Mouse (Mus musculus) heart, postnatal 14 days (tissue): ENCODE measurements at regions not wholly inside any gene's neighbourhood (a gene's known extent, or its start where the extent isn't known, plus 50 kb on each side); places are given as distances from the start of the nearest gene placed in this dataset.
A peak's percentile ranks its signal among the peaks of the same experiment; 100 is the strongest.
"Not testable (repeated sequence)": the region's sequence is repeated elsewhere in the genome, so short reads cannot be mapped to it uniquely, and the experiment has no call there.

Experiments
- DNase-seq, 2 experiments: peaks; one replicate each; pipeline ENCODE4 v3.0.0; 2021 to 2022
- intact Hi-C: fragments of 180-260 bp; cut with DNase I; formaldehyde crosslinking; loops from one replicate; pipeline ENCODE4 v1.15.1; 2025

DNA sequence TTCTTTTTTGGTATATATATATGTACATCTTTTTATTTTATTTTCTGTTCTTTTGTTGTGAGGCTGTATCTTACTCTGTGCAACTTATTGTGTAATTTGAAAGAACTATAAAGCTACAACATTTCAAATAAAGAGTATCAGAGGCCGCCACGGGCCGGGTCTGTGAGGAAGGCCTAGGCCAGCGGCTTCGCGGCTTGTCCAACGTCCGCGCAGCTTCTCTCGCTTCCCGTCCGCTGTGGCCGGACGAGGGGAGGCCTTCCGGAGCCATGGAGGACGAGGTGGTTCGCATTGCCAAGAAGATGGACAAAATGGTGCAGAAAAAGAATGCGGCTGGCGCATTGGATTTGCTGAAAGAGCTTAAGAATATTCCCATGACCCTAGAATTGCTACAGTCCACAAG lies 167.4 kb downstream of the Kif21a start:
- intact Hi-C loops = not testable (repeated sequence)

DNA sequence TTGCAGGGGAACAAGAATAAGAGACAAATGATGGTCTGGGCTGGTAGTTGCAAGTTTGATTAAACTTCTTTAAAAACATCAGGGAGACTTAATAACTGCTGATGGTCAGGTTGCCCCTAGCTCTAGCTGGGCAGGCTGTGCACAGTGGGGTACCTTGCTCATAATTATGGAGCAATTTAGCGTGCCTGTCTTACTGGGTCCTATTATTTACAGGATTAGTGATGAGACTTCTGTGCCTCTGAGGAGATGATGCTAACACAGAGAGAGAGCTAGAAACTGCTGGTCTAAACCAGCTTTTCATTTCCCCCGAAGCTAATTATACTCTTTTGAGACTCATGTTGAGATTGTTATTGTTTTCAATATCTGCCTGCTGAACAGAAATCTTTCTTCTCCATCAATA lies 180.3 kb downstream of the Kif21a start:
- intact Hi-C loops = no loop called here
- no peak for DNase-seq

More for the DNA sequence above, 167.4 kb downstream of the Kif21a start:
- DNase-seq = not testable (repeated sequence)

DNA sequence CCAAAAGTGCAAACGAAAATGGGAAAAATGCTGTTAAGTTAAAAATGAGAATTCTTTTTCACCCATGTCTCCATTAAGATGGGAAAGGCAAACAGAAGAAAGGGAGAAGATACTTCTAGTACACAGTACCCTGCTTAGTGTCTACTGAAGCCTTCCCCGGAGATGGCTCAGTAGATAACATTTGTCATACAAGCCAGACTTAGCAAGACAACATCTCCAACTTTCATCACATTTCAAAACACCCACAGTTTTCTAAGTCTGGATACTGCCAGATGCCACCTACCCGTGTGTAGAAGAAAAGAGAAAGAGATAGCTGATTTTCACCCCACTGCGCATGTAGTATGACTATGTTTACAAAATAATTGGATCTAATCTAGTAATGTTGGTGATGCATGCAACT lies 174.5 kb upstream of the Cpne8 start:
- DNase-seq, intact Hi-C loops: not testable (repeated sequence)

DNA sequence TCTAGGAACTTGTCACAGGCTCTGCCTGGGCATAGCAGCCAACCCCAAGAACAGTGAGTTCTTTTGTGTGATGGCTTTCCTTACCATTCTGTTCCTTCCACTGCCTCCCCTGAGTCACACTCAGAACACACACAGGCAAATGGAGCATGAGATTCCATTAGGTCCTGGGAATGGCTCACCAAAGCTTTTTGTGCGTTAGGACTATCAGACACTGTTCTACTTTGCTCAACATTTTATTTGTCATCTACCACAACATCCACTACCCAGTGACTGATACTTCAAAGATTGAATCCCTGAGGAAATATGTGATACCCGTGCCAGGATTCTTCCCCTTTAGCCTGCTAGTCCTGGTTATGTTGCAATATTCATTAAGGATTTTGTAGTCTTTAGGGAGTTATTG lies 172.8 kb upstream of the Cpne8 start:
- intact Hi-C loops = no loop called here
- no peak for DNase-seq

DNA sequence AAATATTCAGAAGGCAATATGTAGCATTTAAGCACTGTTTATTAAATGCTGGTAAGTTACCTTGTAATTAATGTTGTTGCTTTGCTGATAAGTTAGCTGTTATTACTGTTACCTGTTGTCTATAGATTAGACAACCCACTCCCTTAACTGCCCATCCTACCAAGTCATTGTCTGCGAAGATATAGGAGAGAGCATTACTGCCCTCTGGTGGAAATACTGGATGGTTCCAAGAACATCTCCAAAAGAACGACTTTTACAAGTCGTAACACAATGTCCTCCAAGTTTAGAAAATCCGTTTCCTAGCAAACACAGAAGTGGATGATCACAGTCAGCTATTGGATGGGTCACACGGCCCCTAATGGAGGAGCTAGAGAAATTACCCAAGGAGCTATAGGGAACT lies 162.2 kb upstream of the Cpne8 start:
- DNase-seq = peak in 1 of 2 experiments; percentile 36
- intact Hi-C loops = loop anchor here (2.0 to 5.0 kb wide), 2 partner anchors 164 to 593 kb away; partner anchors contain the start of gene Cpne8

DNA sequence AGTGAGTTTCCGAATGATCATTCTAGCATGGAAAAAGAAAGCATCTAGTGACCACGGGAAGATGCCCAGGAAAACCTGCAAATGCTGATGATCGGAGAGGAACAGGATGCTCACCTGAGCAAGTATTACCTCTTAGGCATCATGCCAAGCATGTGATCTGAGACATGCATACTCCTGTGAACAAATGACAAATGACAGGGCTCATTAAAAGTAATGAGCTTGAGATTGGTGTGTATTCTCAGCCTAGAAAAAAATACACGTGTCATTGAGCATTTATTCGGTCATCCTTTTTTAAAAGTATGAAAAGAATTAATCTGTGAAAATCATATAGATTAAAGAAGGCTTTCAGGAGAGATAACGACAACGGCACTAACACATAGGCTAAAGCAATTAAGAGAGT lies 156.4 kb upstream of the Cpne8 start:
- intact Hi-C loops = no loop called here

DNA sequence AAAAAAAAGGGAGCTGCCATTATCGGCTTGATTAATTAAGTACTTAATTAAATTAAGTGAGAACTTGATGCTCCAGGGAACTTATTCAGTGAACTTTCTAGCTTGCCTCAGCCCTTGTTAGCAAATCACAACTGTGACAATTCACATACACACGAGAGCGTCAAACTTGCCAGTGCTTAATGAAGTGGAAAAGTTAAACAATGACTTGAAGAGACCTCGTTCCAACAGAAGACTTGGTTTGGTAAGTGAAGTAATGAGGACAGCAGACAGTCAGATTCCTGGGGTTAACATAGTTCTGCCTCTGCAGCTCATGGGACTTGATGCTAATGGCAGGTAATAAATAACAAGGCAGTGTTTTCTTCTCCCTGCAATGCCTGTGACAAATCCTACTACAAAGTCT lies 148.6 kb upstream of the Cpne8 start:
- intact Hi-C loops = no loop called here
- DNase-seq = no peak

More for the DNA sequence above, 156.4 kb upstream of the Cpne8 start:
- no peak for DNase-seq

DNA sequence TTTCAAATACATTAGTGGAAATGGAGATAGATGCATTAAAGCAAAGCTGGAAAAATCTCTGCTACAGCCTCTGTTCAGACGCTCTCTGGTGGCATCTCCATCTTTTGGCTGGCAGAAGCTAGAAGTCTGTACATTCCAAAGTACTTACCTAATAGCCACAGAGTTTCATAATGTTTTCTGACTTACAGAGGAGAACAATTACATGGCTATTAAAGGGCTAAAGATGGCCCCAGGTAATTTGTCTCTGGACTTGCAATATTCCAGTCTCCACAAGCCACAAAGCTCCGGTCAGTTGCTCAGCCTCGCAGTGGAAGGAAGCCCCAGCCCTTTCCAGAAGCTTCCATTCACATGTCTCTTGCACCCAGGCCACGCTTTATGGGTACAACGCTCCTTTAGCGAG lies 143.1 kb upstream of the Cpne8 start:
- intact Hi-C loops = no loop called here
- DNase-seq = no peak

DNA sequence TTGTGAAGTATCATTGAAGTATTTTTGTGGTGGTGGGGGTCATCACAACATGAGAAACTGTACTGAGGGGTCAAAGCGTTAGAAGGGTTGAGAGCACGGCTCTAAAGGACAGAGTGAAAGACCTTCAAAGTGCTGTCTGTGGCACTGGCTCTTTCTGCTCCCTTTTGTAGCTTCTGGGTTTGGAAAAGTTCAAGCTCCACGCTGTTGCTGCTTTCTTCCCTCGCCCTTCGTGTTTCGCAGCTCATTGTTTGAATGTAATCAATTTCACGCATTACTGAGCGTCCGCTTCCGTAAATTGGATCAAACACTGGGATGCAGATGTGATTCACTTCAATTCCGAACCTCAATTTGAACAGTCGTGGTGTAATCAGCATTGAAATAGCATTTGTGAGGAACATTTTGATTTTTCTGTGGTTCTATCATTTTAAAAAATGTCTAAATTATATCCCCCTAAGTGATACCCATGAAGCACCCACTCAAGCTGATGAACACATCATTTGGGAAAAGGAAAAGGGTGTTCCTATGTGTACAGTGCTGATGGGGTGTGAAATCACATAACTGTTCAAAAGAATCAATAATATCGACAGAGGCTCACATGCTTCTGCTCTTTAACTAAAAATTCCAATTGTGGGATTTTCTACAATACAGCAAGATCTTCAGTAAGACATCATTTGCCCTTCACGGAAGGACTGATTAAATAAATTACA lies 140.9 kb upstream of the Cpne8 start:
- DNase-seq = no peak
- intact Hi-C loops = no loop called here

DNA sequence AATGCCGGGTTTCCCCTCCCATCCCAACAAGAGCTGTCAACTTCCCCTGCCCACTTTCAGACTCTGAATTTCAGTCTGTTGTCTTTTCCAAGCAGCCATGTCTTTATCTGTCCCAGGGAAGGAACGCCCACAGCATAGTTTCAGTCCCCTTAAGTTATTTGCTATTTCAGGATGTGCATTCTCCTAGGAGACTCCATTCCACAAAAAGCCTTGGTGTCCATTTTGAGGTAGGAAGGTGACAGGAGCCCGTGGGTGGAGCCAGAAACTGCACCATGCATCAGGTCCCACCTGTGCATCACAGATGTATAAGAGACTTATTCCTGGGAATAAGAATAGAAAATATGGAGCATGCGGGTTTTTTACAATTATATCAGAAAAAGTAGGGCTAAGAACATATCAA lies 138.9 kb upstream of the Cpne8 start:
- no peak for DNase-seq
- intact Hi-C loops = no loop called here

DNA sequence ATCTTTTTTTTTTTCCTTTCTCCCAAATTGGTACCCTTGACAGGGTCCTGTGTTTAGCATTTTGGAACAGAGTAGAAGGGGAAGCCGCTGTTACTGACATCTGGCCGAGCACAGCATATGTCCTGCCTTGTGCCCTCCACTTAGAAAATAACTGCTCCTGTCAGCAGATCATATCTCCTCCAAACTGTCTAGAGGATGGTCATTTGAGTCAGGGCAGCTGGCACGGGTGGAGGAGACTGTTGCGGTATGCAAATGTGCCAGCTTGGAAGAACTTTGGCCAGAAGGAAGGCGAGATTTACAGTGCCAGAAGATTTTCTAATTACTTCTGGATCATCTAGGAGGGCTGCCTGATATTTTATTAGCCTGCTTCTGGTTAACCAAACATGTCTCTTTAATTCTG lies 134.7 kb upstream of the Cpne8 start:
- DNase-seq = no peak

DNA sequence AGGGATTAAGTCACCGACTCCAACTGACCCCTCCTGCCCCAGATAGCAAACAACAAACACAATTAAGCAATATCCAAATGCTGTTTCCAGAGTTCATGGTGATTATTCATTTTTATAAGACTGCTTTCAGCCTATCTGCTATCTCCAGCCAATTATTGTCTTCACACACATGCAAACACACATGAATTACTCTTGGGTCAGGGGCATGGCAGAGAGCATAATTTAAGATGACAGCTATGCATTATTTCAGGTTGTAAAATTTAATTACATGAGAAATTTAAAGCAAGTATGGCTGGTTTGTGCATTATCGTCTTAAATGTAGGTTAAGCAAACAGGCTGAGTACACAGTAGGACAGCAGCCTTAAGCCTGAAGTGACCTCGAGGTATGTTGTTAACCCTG lies 131.1 kb upstream of the Cpne8 start:
- no peak for DNase-seq
- intact Hi-C loops = no loop called here

More for the DNA sequence above, 134.7 kb upstream of the Cpne8 start:
- intact Hi-C loops = no loop called here

DNA sequence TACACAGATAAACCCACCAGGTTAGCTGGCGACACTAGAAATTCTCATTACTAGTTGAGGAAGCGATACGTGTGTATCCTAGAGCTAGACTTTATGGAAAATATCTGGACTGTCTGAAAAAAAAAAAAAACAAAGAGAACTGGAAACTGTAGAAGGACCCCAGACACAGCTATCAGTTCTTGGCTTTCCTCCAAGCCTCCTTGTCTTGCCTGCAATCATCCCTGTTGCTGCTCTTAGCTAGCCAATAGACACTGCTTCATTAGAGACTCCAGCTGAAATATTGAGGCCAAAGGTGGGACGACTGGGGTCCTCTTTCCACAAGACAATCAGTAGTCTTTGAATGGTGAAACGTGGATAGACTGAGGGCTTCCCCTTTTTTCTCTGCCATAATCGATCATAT lies 129.0 kb upstream of the Cpne8 start:
- DNase-seq = no peak
- intact Hi-C loops = no loop called here

DNA sequence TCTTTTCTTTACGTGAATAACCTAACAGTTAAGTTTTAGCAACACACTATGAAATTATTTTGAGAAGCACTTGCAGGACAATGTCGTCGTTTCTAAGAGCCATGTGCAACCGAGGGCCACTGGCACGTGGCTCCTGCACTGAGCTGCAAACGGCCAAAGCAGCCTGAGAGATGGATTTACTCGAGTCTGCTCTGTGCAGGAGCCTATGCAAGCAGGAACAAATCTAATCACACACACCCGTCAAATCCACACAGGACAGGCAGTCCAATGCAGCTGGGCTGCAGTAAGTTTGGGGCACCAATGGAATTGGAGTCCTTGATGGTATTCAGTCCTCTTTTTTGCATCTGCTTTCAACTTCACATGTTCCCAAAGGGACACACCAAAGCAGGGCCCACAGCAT lies 118.8 kb upstream of the Cpne8 start:
- intact Hi-C loops = no loop called here
- no peak for DNase-seq

DNA sequence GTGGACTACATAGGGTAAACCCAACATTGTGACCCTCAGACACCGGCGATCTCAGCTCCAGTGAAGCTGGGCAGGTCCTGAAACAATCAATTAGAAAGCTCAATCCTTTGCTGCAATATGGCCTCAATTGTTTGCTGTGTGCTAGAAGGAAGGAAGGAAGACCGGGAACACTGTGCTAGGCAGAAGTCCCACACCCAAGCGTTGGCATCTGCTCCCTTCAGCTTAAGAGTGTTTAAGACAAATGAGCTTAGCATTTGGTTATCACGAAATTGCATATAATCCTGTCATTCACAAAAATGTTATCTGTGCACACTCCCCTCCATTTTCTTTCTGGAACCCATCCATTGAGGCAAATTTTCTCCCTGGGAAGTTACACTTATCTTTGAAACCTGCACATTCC lies 110.7 kb upstream of the Cpne8 start:
- no peak for DNase-seq
- intact Hi-C loops = no loop called here

DNA sequence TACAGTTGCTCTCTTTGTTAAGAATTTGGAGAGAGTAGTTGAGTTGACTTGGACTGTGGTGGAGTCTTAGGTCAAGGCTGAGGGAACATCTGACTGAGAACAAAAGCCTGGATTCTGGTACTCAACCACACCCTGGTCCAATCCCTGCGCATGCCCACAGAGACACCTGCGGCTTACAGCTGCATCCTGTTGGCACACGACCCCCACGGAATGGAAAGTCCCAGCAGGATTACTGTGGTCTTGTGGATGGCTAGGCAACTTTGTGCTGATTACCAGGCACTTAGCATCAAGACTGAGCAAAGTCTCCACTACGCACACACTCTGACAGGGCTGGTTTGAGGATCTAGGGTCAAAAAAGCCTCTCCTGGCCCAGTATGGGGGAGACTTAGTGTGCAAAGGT lies 105.5 kb upstream of the Cpne8 start:
- intact Hi-C loops = no loop called here
- DNase-seq = no peak

DNA sequence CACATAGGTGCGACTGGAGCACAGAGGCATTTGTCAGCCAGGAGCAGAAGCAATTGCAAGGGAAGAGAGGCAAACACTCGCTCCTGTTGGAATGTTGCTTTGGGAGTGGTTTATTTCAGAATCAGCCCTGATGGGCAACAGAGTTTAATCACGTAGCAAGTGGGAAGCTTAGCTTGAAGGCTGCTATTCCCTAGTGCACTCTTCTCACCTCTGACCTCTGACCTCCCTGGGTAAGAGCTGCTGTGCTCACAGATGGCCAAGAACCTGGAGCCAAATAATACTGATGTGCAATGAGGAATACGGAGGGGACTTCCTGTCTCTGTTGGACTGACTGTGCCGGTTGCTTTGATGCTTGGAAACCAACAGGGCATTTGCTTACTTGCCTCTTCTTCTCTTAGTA lies 88.3 kb upstream of the Cpne8 start:
- intact Hi-C loops = no loop called here

DNA sequence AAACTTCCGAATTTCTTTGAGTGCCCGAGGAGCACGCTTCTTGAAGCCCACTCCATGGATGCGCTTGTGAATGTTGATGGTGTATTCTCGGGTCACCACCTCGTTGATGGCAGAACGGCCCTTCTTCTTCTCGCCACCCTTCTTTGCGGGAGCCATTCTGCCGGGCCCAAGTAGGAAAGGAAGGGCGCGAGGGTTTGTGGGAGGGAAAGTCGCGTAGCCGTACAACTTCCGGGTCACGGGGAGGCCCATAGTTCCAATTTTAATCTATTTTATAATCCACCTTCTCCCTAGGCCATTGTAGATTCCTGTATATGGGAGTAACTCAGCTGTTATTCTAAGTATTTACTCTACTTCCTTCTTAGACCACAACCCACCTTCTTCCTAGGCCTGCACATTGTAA lies 85.3 kb upstream of the Cpne8 start:
- intact Hi-C loops, DNase-seq: not testable (repeated sequence)

More for the DNA sequence above, 88.3 kb upstream of the Cpne8 start:
- no peak for DNase-seq

DNA sequence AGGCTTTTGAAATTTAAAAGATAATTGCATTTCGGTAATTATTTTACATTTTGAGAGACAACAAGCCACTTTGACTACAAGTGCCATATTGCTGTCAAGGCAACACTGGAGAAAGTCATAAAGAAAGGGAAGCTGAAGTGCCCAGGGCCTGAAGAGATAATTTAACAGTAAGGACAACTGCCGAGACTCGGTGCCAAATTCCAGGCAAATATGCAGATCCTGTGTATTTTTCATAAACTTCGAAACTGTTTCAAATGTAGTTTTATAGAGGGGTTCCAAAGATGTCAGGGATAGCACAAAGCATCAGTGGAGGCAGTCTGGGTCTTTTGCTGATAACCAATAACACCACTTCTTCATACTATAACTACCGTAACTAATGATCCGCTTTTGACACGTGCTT lies 54.7 kb upstream of the Cpne8 start:
- DNase-seq = no peak
- intact Hi-C loops = no loop called here
